Mouse (Mus musculus) 3134 (cell line): Measurements from ENCODE around the gene Col17a1.

Source experiments
- DNase-seq: peaks from one replicate; pipeline ENCODE4 v3.0.0-alpha.2; 2011; ENCODE audit warnings: low spot score; ENCODE audit not compliant: insufficient read length; ENCODE audit errors: extremely low read depth

The Col17a1 gene

GRCm38 (mm10) chr19:47608513-47608912 is 83.4 kb downstream of the Col17a1 start:
- no peak for DNase-seq
